Mouse (Mus musculus): ENCODE measurements around the gene Gba2. TPM values are rescaled to one million over a fixed set of nuclear protein-coding genes. Genes with fewer than 3 reads are reported as not detected.
A peak's percentile ranks its signal among the peaks of the same experiment; 100 is the strongest.

Gene Gba2
- polyA plus RNA-seq, 1 experiment from 2014 or later, result 15.9 TPM

GRCm38 (mm10) chr4:43563601-43563875, 15.1 kb downstream of the Gba2 start:
- DNase-seq (ENCODE audit: low spot score) (no peak), ATAC-seq (replicated peaks; ENCODE audit: low FRiP score, low read depth) (no peak)
- peaks cover 36% of the 10 kb centered on the region for H3K4me1 ChIP-seq (replicated peaks; ENCODE audit: insufficient read depth, low read length)
- peak overlapping the region; percentile 79 for H3K4me2 ChIP-seq (ENCODE audit: low read length)
- no peaks in the 10 kb centered on the region for H3K27me3 ChIP-seq (ENCODE audit: insufficient read depth, low read length)
- peak overlapping the region; percentile 99; the same call in 1 of the 2 replicates for H3K27ac ChIP-seq
- 55% methylated on average over 4 of the region's 4 CpGs for WGBS
- H3K4me3 ChIP-seq (replicated peaks; ENCODE audit: low read depth, low read length), result peak overlapping the region; percentile 65
- peaks cover 38% of the 10 kb centered on the region for H3K36me3 ChIP-seq (ENCODE audit: insufficient read depth, low read length)
- no peaks in the 10 kb centered on the region for H3K9me3 ChIP-seq (replicated peaks; ENCODE audit: low read length)
- no peak for TF ChIP-seq CTCF (IDR thresholded peaks at IDR 0.05; ENCODE audit: low read depth)
- peak overlapping the region; percentile 92 for H3K9ac ChIP-seq (ENCODE audit: low read depth, low read length)

GRCm38 (mm10) chr4:43562769-43563600, 15.7 kb downstream of the Gba2 start:
- peak overlapping the region; percentile 79 for H3K4me2 ChIP-seq (ENCODE audit: low read length)
- H3K27me3 ChIP-seq (ENCODE audit: insufficient read depth, low read length), result no peaks in the 10 kb centered on the region
- no peaks in the 10 kb centered on the region for H3K9me3 ChIP-seq (replicated peaks; ENCODE audit: low read length)
- peaks cover 33% of the 10 kb centered on the region for H3K36me3 ChIP-seq (ENCODE audit: insufficient read depth, low read length)
- peak; percentile 70 for DNase-seq (ENCODE audit: low spot score)
- TF ChIP-seq CTCF (IDR thresholded peaks at IDR 0.05; ENCODE audit: low read depth), result no peak
- peaks cover 42% of the 10 kb centered on the region for H3K4me1 ChIP-seq (replicated peaks; ENCODE audit: insufficient read depth, low read length)
- ATAC-seq (replicated peaks; ENCODE audit: low FRiP score, low read depth), result peak; percentile 8; the same call in 1 of the 2 replicates
- H3K9ac ChIP-seq (ENCODE audit: low read depth, low read length), result peak overlapping the region; percentile 92
- H3K27ac ChIP-seq, result peak overlapping the region; percentile 99
- peak overlapping the region; percentile 65 for H3K4me3 ChIP-seq (replicated peaks; ENCODE audit: low read depth, low read length)
- 1% methylated on average over 22 of the region's 22 CpGs for WGBS

- TF ChIP-seq CTCF (IDR thresholded peaks at IDR 0.05; ENCODE audit: low read depth), result peak; percentile 35; the same call in 1 of the 2 replicates
- H3K4me1 ChIP-seq (replicated peaks; ENCODE audit: insufficient read depth, low read length), result peaks cover 49% of the 10 kb centered on the region
- ATAC-seq (replicated peaks; ENCODE audit: low FRiP score, low read depth), result peak; percentile 89
- H3K9me3 ChIP-seq (replicated peaks; ENCODE audit: low read length), result no peaks in the 10 kb centered on the region
- DNase-seq (ENCODE audit: low spot score), result peak; percentile 97
- no peaks in the 10 kb centered on the region for H3K27me3 ChIP-seq (ENCODE audit: insufficient read depth, low read length)
- under 1% methylated on average over 62 of the region's 62 CpGs for WGBS
- H3K9ac ChIP-seq (ENCODE audit: low read depth, low read length), result peak within 1 kb of the TSS; percentile 92
- H3K4me3 ChIP-seq (replicated peaks; ENCODE audit: low read depth, low read length), result peak within 1 kb of the TSS; percentile 65
- H3K27ac ChIP-seq, result peak within 1 kb of the TSS; percentile 99
- H3K4me2 ChIP-seq (ENCODE audit: low read length), result peak within 1 kb of the TSS; percentile 79
- H3K36me3 ChIP-seq (ENCODE audit: insufficient read depth, low read length), result peaks cover 25% of the 10 kb centered on the region
Observed at GRCm38 (mm10) chr4:43561997-43562768, 16.5 kb downstream of the Gba2 start, which contains the start of the genes Creb3 and Tln1. Gene Creb3, plus strand, starts transcription at chr4:43562332. Gene Tln1, minus strand, starts transcription at chr4:43562691.

GRCm38 (mm10) chr4:43561436-43561996, 17.2 kb downstream of the Gba2 start:
- peak overlapping the region; percentile 92 for H3K9ac ChIP-seq (ENCODE audit: low read depth, low read length)
- peaks cover 20% of the 10 kb centered on the region for H3K36me3 ChIP-seq (ENCODE audit: insufficient read depth, low read length)
- H3K4me1 ChIP-seq (replicated peaks; ENCODE audit: insufficient read depth, low read length), result peaks cover 49% of the 10 kb centered on the region
- ATAC-seq (replicated peaks; ENCODE audit: low FRiP score, low read depth) (no peak), DNase-seq (ENCODE audit: low spot score) (no peak)
- H3K9me3 ChIP-seq (replicated peaks; ENCODE audit: low read length), result no peaks in the 10 kb centered on the region
- no peaks in the 10 kb centered on the region for H3K27me3 ChIP-seq (ENCODE audit: insufficient read depth, low read length)
- H3K27ac ChIP-seq, result peak overlapping the region; percentile 99
- TF ChIP-seq CTCF (IDR thresholded peaks at IDR 0.05; ENCODE audit: low read depth), result no peak
- peak overlapping the region; percentile 65 for H3K4me3 ChIP-seq (replicated peaks; ENCODE audit: low read depth, low read length)
- peak overlapping the region; percentile 79 for H3K4me2 ChIP-seq (ENCODE audit: low read length)
- under 1% methylated on average over 16 of the region's 16 CpGs for WGBS

- no peak for TF ChIP-seq CTCF (IDR thresholded peaks at IDR 0.05; ENCODE audit: low read depth)
- WGBS, result 13% methylated on average over 2 of the region's 2 CpGs
- H3K36me3 ChIP-seq (ENCODE audit: insufficient read depth, low read length), result peaks cover 20% of the 10 kb centered on the region
Observed at GRCm38 (mm10) chr4:43560976-43561375, 17.7 kb downstream of the Gba2 start.

GRCm38 (mm10) chr4:43560243-43560611, 18.4 kb downstream of the Gba2 start:
- ATAC-seq (replicated peaks; ENCODE audit: low FRiP score, low read depth) (no peak), DNase-seq (ENCODE audit: low spot score) (peak; percentile 72)
- Histone ChIP-seq H3K9me3 (replicated peaks; ENCODE audit: low read length) (no peaks in the 10 kb centered on the region), H3K4me2 (ENCODE audit: low read length) (peak overlapping the region; percentile 79), H3K27me3 (ENCODE audit: insufficient read depth, low read length) (no peaks in the 10 kb centered on the region), H3K4me1 (replicated peaks; ENCODE audit: insufficient read depth, low read length) (peaks cover 49% of the 10 kb centered on the region), H3K4me3 (replicated peaks; ENCODE audit: low read depth, low read length) (peak overlapping the region; percentile 65; the same call in 1 of the 2 replicates), H3K36me3 (ENCODE audit: insufficient read depth, low read length) (peaks cover 20% of the 10 kb centered on the region), H3K27ac (peak overlapping the region; percentile 99; the same call in 1 of the 2 replicates), H3K9ac (ENCODE audit: low read depth, low read length) (peak overlapping the region; percentile 92)
- WGBS, result 18% methylated on average over 6 of the region's 6 CpGs
- TF ChIP-seq CTCF (IDR thresholded peaks at IDR 0.05; ENCODE audit: low read depth), result no peak

More at GRCm38 (mm10) chr4:43560976-43561375, 17.7 kb downstream of the Gba2 start:
- Histone ChIP-seq H3K27me3 (ENCODE audit: insufficient read depth, low read length) (no peaks in the 10 kb centered on the region), H3K4me1 (replicated peaks; ENCODE audit: insufficient read depth, low read length) (peaks cover 49% of the 10 kb centered on the region), H3K4me2 (ENCODE audit: low read length) (peak overlapping the region; percentile 79), H3K9ac (ENCODE audit: low read depth, low read length) (peak overlapping the region; percentile 92), H3K9me3 (replicated peaks; ENCODE audit: low read length) (no peaks in the 10 kb centered on the region), H3K27ac (peak overlapping the region; percentile 99), H3K4me3 (replicated peaks; ENCODE audit: low read depth, low read length) (peak overlapping the region; percentile 65)
- no peak for DNase-seq (ENCODE audit: low spot score)
- no peak for ATAC-seq (replicated peaks; ENCODE audit: low FRiP score, low read depth)
